Mouse (Mus musculus) brain, embryonic 18.5 days (tissue): ENCODE data around the gene Mafg.

Experiments
- DNase-seq: peaks from one replicate; pipeline ENCODE4 v3.0.0-alpha.2; 2012; ENCODE audit warnings: low read depth, low spot score

Gene Mafg

GRCm38 (mm10) chr11:120647047-120647830 lies 13.8 kb upstream of the Mafg start:
- DNase-seq, result no peak

- peak; percentile 84 for DNase-seq
Measured at GRCm38 (mm10) chr11:120643601-120643987, 10.2 kb upstream of the Mafg start, which contains the start of gene Pycr1. Gene Pycr1 (minus strand): TSS chr11:120643769.

GRCm38 (mm10) chr11:120642939-120643600 lies 9.7 kb upstream of the Mafg start:
- no peak for DNase-seq

- no peak for DNase-seq
Measured at GRCm38 (mm10) chr11:120641869-120642268, 8.5 kb upstream of the Mafg start.

- DNase-seq, result no peak
Measured at GRCm38 (mm10) chr11:120641255-120641654, 7.9 kb upstream of the Mafg start.

GRCm38 (mm10) chr11:120634810-120635209 lies 1.4 kb upstream of the Mafg start:
- no peak for DNase-seq

- no peak for DNase-seq
Measured at GRCm38 (mm10) chr11:120632559-120633519, 561 bp downstream of the Mafg start.

GRCm38 (mm10) chr11:120631726-120632448 lies 1.5 kb downstream of the Mafg start:
- DNase-seq, result no peak

GRCm38 (mm10) chr11:120630881-120631725 lies 2.3 kb downstream of the Mafg start:
- DNase-seq, result no peak

- no peak for DNase-seq
Measured at GRCm38 (mm10) chr11:120630401-120630871, 3.0 kb downstream of the Mafg start.

- no peak for DNase-seq
Measured at GRCm38 (mm10) chr11:120629911-120630310, 3.5 kb downstream of the Mafg start.

GRCm38 (mm10) chr11:120629341-120629730 lies 4.1 kb downstream of the Mafg start:
- no peak for DNase-seq

- DNase-seq, result no peak
Measured at GRCm38 (mm10) chr11:120628601-120629340, 4.6 kb downstream of the Mafg start.

- no peak for DNase-seq
Measured at GRCm38 (mm10) chr11:120627468-120628300, 5.7 kb downstream of the Mafg start.

GRCm38 (mm10) chr11:120626785-120627467 lies 6.5 kb downstream of the Mafg start:
- DNase-seq, result no peak

- DNase-seq, result no peak
Measured at GRCm38 (mm10) chr11:120625152-120625775, 8.1 kb downstream of the Mafg start, which contains the start of gene Sirt7. Gene Sirt7 (minus strand): TSS chr11:120625240.

- peak; percentile 67 for DNase-seq
Measured at GRCm38 (mm10) chr11:120624680-120625111, 8.7 kb downstream of the Mafg start.
